In the genomic region with DNA sequence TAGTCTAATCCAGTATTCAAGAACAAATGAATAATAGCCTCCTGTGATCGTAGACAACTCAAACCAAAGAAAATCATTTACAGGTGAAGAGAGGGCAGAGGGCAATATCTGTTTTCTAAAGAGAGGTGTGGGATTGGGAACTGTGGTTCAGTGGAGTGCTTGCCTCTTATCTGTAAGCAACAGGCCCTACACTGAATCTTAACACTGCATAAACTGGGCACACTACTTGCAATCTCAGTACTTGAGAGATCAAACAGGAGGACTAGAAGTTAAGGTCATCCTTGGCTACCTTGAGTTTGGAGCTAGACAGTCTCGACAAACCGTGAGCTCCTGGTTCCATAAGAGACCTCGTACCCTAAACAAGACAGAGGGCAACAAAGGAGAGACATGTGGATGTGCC, we compare ENCODE assay signal across 17 mouse cellular contexts.
"Had no signal": no experiment of that assay in that cellular context is flagged by ENCODE, and none has a peak within 500 bp of the region (broad histone marks: within the 10 kb centered on the region; RNA-seq: fewer than 3 reads in every experiment).

No protein-coding gene starts in this region.

- DNase-seq: lung, adult 2 months; lung, postnatal 14 days; lung, postnatal 36 days; right cerebral cortex, postnatal 14 days; thymus, adult 2 months; thymus, postnatal 25 days; thymus, postnatal 4 days had no signal

- H3K9ac ChIP-seq: liver, embryonic 15.5 days; lung, embryonic 15.5 days; midbrain, embryonic 13.5 days; midbrain, embryonic 15.5 days; neural tube, embryonic 12.5 days; stomach, embryonic 15.5 days had no signal

- H3K27ac ChIP-seq: liver, embryonic 15.5 days; lung, embryonic 15.5 days; macrophage; midbrain, embryonic 13.5 days; midbrain, embryonic 15.5 days; neural tube, embryonic 12.5 days; stomach, embryonic 15.5 days; stomach, postnatal 0 days had no signal

- H3K9me3 ChIP-seq: liver, embryonic 15.5 days; lung, embryonic 15.5 days; midbrain, embryonic 13.5 days; midbrain, embryonic 15.5 days; neural tube, embryonic 12.5 days; stomach, embryonic 15.5 days had no signal

- ATAC-seq: lung, postnatal 0 days; midbrain, embryonic 13.5 days; midbrain, embryonic 15.5 days had no signal

- H3K36me3 ChIP-seq: liver, embryonic 15.5 days; lung, embryonic 15.5 days; midbrain, embryonic 13.5 days; midbrain, embryonic 15.5 days; neural tube, embryonic 12.5 days; stomach, embryonic 15.5 days had no signal

- H3K4me1 ChIP-seq: lung, embryonic 15.5 days; stomach, embryonic 15.5 days had no signal

- H3K27me3 ChIP-seq: liver, embryonic 15.5 days; lung, embryonic 15.5 days; midbrain, embryonic 13.5 days; midbrain, embryonic 15.5 days; neural tube, embryonic 12.5 days; stomach, embryonic 15.5 days had no signal

- H3K4me3 ChIP-seq: liver, embryonic 15.5 days; lung, embryonic 15.5 days; midbrain, embryonic 13.5 days; midbrain, embryonic 15.5 days; neural tube, embryonic 12.5 days; stomach, embryonic 15.5 days had no signal

- H3K4me2 ChIP-seq: liver, embryonic 15.5 days; lung, embryonic 15.5 days; midbrain, embryonic 11.5 days; midbrain, embryonic 13.5 days; midbrain, embryonic 15.5 days; neural tube, embryonic 12.5 days; stomach, embryonic 15.5 days had no signal
